Mouse (Mus musculus): ENCODE results near the gene Mettl26.
A peak's percentile ranks its signal among the peaks of the same experiment; 100 is the strongest.

The Mettl26 gene

DNA sequence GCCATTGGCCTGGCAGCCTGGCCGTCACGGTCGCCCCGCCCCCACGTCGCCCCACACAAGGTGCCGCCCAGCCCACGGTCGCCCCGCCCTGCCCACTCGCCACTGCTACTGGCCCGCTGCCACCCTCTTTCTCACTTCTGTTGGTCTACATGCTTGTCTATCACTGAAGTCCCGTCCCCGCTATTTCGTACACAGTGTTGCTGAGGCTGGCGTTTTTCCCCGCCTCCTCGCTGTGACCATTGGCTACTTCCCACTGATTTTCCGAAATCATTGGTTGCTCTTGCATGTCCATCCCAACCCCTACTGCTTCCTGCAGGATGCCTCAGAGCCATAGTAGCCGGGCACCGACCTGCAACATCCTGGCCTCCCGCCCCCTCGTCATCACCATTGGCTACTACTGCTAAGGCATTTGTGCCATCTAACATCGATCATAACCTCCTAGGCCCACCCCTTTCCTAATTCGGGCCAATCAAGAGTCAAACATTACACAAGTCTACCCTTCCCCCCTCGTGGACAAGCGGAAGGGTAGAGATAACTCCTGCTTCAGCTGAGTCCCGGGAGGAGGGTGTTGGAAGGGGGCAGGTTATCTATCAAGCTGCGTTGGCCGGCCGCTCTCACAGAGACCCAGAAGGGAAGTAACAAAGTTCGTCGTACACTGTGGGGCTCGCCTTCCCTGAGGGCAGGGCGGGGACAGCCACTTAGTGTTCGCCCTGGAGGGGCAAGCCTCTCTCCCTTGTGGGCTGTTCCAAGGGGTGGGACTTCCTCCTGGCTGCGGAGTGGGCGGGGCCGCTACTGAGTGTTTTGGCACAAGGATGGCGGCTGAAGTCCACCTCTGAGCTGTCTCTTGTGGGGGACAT lies 45.1 kb downstream of the Mettl26 start:
- peak; percentile 100 for DNase-seq (ENCODE audit: extremely low read depth, low read depth, low spot score)

DNA sequence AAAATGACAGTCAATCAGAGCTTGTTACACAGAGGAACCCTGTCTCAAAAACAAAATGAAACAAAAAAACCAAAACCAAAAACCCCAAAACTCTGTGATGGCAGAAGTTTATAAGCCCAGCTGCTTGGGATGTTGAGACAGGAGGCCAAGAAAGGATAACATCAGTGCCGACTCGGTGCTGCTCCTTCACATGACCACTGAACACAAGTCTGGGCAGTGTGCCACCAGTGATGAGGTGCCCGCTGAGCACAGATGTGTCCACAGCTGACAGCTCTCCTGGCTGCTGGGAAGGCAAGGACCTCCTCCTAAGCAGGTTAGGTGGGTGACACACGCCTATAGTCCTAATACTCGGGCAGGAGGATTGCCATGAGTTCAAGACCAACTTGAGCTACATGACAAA lies 47.2 kb downstream of the Mettl26 start:
- no peak for DNase-seq (ENCODE audit: extremely low read depth, low read depth, low spot score)

DNA sequence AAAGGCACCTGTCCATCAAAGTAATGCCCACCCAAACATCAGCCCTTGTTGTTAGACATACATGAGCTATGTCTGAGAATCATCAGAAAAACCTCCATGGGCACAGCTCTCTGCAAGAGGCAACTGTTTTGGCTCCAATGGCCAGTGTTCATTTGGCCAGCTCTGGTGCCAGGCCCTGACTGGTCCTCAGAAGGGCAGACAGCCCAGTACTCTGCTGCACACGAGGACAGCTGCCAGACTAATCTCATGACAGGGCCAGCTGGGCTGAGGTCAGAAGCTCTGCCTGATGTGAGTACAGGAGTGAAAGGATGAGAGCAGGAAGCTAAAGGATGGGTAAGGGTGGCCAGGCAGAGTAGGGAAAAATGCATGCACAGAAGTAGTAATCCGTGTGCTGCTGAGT lies 50.5 kb downstream of the Mettl26 start:
- no peak for DNase-seq (ENCODE audit: extremely low read depth, low read depth, low spot score)
